Mouse (Mus musculus) right cerebral cortex, postnatal 36 days (tissue): ENCODE measurements around the gene March8.
A peak's percentile ranks its signal among the peaks of the same experiment; 100 is the strongest.

ENCODE experiments used
- DNase-seq, 2 experiments: peaks; one replicate each; pipeline ENCODE4 v3.0.0; 2022; ENCODE audit warnings: low spot score in 2 of 2, mixed read lengths in 1 of 2

March8 gene

GRCm38 (mm10) chr6:116407956-116408657 is 70.3 kb downstream of the March8 start:
- DNase-seq: no peak

DNA sequence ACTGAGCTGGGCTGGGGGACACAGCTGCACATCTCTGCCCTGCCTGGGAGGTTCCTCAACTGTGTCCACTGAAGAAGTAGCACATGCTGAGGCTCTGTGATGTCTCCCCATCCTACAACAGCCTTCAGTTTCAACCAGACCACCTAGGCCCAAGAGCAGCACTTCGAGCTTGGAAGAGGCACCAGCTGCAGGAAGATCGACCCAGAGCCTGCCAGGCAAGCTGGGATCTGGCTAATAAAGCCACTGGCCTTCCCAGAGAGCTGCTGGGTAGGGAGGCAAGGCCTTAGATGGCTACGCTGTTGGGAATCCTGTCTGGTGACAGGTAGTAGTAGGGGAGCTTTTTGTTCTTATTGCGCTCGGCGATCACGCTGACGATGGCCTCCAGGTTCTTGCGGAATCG is 72.6 kb downstream of the March8 start:
- DNase-seq: no peak

DNA sequence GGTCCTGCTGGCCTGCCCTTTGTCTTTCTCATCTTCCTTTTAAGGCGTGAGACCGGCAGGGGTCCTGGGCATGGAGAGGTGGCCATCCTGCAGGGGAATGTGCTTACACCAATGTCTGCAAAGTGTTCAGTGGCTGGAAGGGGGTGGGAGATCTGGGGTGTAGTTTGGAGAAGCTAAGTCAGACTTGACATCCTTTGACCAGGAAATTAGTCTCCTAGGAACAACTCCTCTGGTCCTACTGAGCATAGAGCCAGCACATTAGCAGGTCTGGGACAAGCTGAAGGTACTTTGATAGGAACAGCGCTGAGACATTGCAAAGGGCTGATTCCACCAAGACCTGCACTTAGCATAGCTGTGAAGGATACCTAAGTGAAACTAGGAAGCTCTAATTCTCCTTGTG is 73.9 kb downstream of the March8 start:
- DNase-seq: no peak

GRCm38 (mm10) chr6:116412546-116413325 is 74.9 kb downstream of the March8 start:
- DNase-seq: no peak

GRCm38 (mm10) chr6:116415126-116415676 is 77.4 kb downstream of the March8 start:
- no peak for DNase-seq

DNA sequence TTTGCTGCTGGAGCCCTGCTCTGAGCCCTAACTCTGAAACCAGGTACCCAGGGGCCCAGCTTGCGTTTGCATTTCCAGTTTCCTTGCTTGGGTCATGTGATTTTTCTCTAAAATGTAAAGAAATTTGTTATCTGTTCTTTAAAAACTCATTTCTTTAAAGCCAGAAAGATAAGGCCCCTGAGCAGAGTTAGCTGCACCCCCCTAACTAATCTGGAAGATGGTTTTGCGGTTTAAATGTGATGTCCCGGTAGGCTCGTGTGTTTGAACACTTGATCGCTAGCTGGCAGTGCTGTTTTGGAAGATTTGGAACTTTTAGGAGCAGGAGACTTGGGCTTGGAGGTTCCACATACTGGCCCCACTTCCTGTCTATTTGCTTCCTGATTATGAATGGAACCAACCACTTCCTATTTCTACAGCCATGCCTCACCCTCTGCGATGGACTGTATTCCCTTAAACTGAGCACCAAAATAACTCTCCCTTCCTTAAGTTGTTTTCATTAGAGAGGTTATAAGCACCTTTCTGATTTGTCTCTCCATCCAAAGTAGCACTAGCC is 78.3 kb downstream of the March8 start:
- DNase-seq: no peak

- no peak for DNase-seq
Measured at GRCm38 (mm10) chr6:116417518-116418315, 79.9 kb downstream of the March8 start.

DNA sequence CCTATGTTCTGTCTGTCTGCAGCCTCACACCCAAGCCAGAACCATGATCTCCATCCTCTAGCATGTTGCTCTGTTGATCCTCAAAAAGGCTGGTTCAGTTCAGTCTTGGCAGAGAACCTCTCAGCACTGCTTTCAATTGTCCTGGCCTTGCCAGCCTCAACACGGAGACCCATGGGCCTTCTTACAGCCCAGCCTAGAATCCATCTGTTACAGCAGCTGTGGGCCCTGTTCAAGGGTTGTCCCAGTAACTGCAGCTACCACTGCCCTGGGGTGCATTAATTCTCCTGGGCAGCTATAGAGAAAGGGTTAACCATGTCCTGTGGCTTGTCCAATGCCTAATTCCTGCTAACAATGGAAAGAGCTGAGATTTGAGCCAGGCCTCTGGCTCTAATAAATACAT is 80.7 kb downstream of the March8 start:
- no peak for DNase-seq

DNA sequence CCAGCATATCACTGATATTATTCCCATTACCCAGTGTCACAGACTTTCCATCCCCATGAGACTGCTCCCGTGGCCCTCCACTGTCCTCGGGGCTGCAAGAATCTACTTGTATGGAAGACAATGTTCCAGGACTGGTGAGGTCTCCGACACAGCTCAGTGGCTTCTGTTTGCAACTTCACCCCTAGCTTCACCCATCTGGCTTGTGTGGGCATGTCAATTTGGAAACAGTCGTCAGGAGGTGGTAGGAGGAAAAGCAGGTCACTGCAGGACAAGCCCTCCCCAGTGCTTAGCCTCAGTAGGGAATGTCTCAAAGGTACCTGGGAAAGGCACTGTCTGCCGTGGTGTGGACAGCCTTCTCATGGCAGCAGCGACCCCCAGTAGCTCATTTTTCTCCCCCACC is 81.9 kb downstream of the March8 start:
- no peak for DNase-seq

GRCm38 (mm10) chr6:116420271-116420670 is 82.4 kb downstream of the March8 start:
- DNase-seq: no peak

- DNase-seq: no peak
Measured at GRCm38 (mm10) chr6:116422991-116423390, 85.2 kb downstream of the March8 start.

DNA sequence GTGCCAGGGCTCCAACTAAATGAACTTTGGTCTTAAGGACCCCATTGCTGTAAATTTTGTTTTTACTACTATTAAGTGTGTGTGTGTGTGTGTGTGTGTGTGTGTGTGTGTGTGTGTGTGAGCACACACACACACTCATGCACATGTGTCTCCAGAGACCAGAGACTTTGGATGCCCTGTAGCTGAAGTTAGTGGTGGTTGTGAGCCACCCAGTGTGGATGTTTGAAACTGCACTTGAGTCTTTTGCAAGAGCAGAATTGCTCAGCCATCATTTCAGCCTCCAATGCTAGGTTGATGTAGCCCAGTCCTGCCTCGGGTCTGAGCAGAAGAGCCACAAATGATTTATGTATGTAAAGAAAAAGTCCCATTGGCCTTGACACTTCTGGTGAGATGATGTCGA is 85.8 kb downstream of the March8 start:
- no peak for DNase-seq

GRCm38 (mm10) chr6:116427552-116427951 is 89.7 kb downstream of the March8 start:
- DNase-seq: no peak

DNA sequence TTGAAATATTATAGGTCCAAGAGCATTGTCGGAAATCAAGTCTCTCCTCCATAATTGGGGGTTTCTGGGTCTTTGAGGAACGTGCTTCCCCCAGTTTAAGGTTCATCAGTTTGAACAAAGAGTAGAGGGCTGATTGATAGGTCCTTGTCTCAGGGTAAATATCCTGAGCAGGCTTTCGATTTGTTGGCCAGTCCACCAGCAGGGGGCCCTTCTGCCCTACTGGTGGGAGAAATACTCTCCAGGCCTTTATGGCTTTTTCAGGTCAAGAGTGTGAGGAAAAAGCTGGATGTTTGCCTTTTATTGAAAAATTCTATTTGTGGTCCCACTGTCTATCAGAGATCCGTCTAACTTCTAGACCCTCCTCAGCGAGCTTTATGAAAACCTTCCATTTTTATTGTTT is 90.5 kb downstream of the March8 start:
- no peak for DNase-seq

DNA sequence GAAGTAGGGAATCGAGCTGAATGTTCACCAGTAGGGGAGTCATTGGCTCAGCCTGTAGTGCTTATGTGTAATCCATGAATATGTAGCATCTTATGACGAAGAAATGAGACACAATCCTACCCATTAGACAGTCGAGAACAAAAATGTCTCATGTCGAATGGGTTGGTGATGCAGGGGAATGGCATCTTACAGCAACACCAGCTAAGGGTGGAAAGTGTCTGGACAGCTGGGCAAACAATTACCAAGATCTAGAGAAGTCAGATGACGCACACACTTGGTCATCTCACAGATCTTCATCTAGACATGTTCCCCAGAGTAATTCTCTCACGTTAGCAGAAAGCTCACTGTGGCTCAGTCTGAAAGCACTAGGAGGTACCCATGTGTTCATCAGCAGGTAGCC is 101.0 kb downstream of the March8 start:
- DNase-seq: no peak

- no peak for DNase-seq
Measured at GRCm38 (mm10) chr6:116439531-116439930, 101.7 kb downstream of the March8 start.

DNA sequence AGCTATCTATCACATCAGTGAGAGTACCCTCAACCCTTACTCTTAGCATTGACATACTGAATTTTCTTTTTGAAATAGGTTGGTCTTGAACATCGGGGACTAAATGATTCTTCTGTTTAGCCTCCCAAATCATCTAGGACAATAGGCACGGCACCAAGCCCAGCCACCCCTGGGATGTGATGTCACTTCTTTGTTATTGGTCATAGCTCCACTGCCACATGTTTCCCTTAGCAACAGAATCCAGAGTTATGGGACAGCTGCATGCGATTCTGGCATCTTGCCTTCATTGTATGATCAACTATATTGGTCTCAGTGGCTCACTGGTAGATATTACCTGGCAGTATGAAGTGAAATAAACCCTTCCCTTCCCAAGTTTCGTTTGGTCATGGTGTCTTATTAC is 102.6 kb downstream of the March8 start:
- no peak for DNase-seq

- no peak for DNase-seq
Measured at GRCm38 (mm10) chr6:116440849-116441248, 103.0 kb downstream of the March8 start.

- DNase-seq: peak in 1 of 2 experiments; percentile 14
Measured at GRCm38 (mm10) chr6:116455781-116456180, 118.0 kb downstream of the March8 start.

DNA sequence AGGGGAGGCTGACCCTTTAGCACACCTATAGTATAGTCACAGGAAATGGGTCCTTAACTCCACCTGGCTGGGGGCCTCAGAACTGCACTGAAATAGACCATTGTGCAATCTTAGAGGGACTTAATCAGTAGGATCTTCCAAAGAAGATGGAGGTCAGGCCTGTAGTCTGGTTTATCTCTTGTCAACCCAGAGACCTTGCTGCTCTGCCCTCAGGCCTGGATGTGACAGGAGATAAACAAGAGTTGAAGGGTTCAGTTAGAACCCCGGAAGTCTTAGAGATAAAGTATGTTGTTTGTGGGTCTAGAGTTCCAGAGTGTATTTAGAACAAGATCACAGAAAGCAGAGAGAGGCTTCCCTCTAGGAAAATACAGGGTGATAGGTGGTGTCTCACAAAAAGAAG is 118.7 kb downstream of the March8 start:
- DNase-seq: no peak

GRCm38 (mm10) chr6:116458728-116459127 is 120.9 kb downstream of the March8 start:
- no peak for DNase-seq
